In the genomic region with DNA sequence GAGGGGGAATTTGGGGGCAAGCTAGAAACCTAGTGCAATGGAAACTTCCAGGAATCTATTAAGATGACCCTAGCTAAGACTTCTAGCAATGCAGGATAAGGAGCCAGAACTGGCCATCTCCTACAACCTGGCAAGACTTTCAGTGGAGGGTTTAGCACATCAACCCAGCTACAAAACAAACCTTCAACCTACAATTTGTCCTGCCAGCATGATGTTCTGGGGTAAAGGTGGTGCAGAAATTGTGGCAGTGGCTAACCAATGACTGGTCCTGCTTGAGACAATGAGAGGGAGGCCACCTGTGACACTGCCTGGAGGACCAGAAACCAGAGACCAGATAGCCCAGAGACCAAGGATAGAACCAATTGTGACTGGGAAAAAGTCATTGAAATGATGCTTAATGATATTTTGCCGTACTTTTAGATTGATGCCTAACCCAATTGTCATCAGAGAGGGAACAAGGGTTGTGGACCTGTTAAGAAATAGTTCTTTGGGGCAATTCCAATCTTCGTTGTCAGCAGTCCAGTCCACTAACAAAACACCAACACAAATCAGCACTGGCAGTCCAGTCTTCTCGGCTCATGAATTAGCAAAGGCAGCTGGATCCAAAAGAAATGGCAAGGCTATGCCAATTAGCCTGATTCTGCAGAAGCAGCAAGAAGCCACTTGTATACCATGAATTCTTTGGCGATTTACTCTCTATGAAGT, we compare ENCODE assay signal across 28 mouse cellular contexts.
"Had no signal": no experiment of that assay in that cellular context is flagged by ENCODE, and none has a peak within 500 bp of the region (broad histone marks: within the 10 kb centered on the region; RNA-seq: fewer than 3 reads in every experiment).

No protein-coding gene starts in this region.

- DNase-seq: cerebellum, adult 8-10 months; cerebellum, adult 9-10 months; cerebellum, adult 9-11 months; cerebellum, postnatal 10 days; cerebellum, postnatal 14 days; cerebellum, postnatal 25 days; cerebellum, postnatal 36 days; embryo, embryonic 11 days; forebrain, postnatal 0 days; gastrocnemius, adult 2 months; gastrocnemius, postnatal 10 days; gastrocnemius, postnatal 14 days; gastrocnemius, postnatal 25 days; gastrocnemius, postnatal 36 days; heart, adult 11 months; heart, adult 18-20 months; heart, adult 2 months had no signal

- H3K9ac ChIP-seq: embryonic facial prominence, embryonic 12.5 days; embryonic facial prominence, embryonic 13.5 days; embryonic facial prominence, embryonic 15.5 days; forebrain, embryonic 12.5 days; forebrain, embryonic 13.5 days; forebrain, embryonic 15.5 days; forebrain, postnatal 0 days had no signal

- H3K27ac ChIP-seq: embryonic facial prominence, embryonic 10.5 days; embryonic facial prominence, embryonic 12.5 days; embryonic facial prominence, embryonic 13.5 days; embryonic facial prominence, embryonic 15.5 days; forebrain, embryonic 10.5 days; forebrain, embryonic 12.5 days; forebrain, embryonic 13.5 days; forebrain, embryonic 15.5 days; gastrocnemius, adult 2 months; heart, adult 2 months had no signal

- H3K9me3 ChIP-seq: embryonic facial prominence, embryonic 10.5 days; embryonic facial prominence, embryonic 12.5 days; embryonic facial prominence, embryonic 13.5 days; embryonic facial prominence, embryonic 15.5 days; forebrain, embryonic 10.5 days; forebrain, embryonic 12.5 days; forebrain, embryonic 13.5 days; forebrain, embryonic 15.5 days had no signal

- H3K4me2 ChIP-seq: embryonic facial prominence, embryonic 12.5 days; embryonic facial prominence, embryonic 13.5 days; embryonic facial prominence, embryonic 15.5 days; forebrain, embryonic 12.5 days; forebrain, embryonic 13.5 days; forebrain, embryonic 15.5 days had no signal

- ATAC-seq: forebrain, embryonic 13.5 days; forebrain, embryonic 14.5 days; forebrain, embryonic 15.5 days; forebrain, embryonic 16.5 days; forebrain, postnatal 0 days had no signal

- H3K36me3 ChIP-seq: forebrain, embryonic 15.5 days had no signal

- H3K4me1 ChIP-seq: embryonic facial prominence, embryonic 10.5 days; embryonic facial prominence, embryonic 12.5 days; embryonic facial prominence, embryonic 13.5 days; embryonic facial prominence, embryonic 15.5 days; forebrain, embryonic 12.5 days; forebrain, embryonic 13.5 days had no signal

- H3K4me3 ChIP-seq: embryonic facial prominence, embryonic 10.5 days; embryonic facial prominence, embryonic 12.5 days; embryonic facial prominence, embryonic 13.5 days; embryonic facial prominence, embryonic 15.5 days; erythroblast, embryonic 14.5 days; forebrain, embryonic 10.5 days; forebrain, embryonic 12.5 days; forebrain, embryonic 13.5 days; forebrain, embryonic 15.5 days; gastrocnemius, adult 2 months; heart, adult 2 months had no signal
